Mouse (Mus musculus) heart, adult 2 months (tissue): ENCODE data around the gene Kat2b. TPM values are rescaled to one million over a fixed set of nuclear protein-coding genes. Genes with fewer than 3 reads are reported as not detected.
"Not testable (repeated sequence)": the region's sequence is repeated elsewhere in the genome, so short reads cannot be mapped to it uniquely, and the experiment has no call there.

Experiments
- DNase-seq, 2 experiments: peaks; one replicate each; pipeline ENCODE4 v3.0.0; 2021
- H3K27ac ChIP-seq: fragments of 200-600 bp; 2 replicates; pipeline ENCODE4 v1.8.1; 2022
- H3K27me3 ChIP-seq: fragments of 200-500 bp; 2 replicates; pipeline ENCODE4 v1.6.1; 2012; ENCODE audit warnings: mild to moderate bottlenecking, low read length, inconsistent platforms, mixed read lengths; ENCODE audit not compliant: control insufficient read depth, insufficient read depth
- H3K36me3 ChIP-seq: fragments of 200-500 bp; 2 replicates; pipeline ENCODE4 v1.6.1; 2012; ENCODE audit warnings: low read length, inconsistent platforms; ENCODE audit not compliant: control insufficient read depth, insufficient read depth
- H3K4me1 ChIP-seq: fragments of 200-500 bp; 2 replicates; pipeline ENCODE4 v1.6.1; 2011; ENCODE audit warnings: low read length; ENCODE audit not compliant: control insufficient read depth, insufficient read depth
- H3K4me3 ChIP-seq: fragments of 200-600 bp; 2 replicates; pipeline ENCODE4 v1.8.1; 2022
- H3K79me2 ChIP-seq: fragments of 200-500 bp; replicated peaks from 2 replicates; pipeline ENCODE4 v1.6.1; 2012; ENCODE audit warnings: mild to moderate bottlenecking, inconsistent platforms, low read length, moderate library complexity, mixed read lengths; ENCODE audit not compliant: control insufficient read depth, insufficient read depth
- H3K9ac ChIP-seq: fragments of 200-500 bp; 2 replicates; pipeline ENCODE4 v1.6.1; 2012; ENCODE audit warnings: low read depth, mild to moderate bottlenecking, control low read depth, inconsistent platforms, low read length, mixed read lengths
- CTCF ChIP-seq: fragments of 200-600 bp; IDR thresholded peaks from 2 replicates; pipeline ENCODE4 v1.8.1; 2022; ENCODE audit warnings: antibody characterized with exemption, mild to moderate bottlenecking, moderate library complexity
- EP300 ChIP-seq: fragments of 200-500 bp; IDR thresholded peaks from 2 replicates; pipeline ENCODE4 v1.6.1; 2011; ENCODE audit warnings: low read depth, low read length, control low read depth; ENCODE audit not compliant: insufficient read depth
- POLR2A ChIP-seq: fragments of 200-500 bp; IDR thresholded peaks from 2 replicates; pipeline ENCODE4 v1.6.1; 2011; ENCODE audit warnings: mild to moderate bottlenecking, low read depth, low read length, control low read depth; ENCODE audit not compliant: insufficient read depth
- WGBS: fragments of 180-500 bp; shearing (Covaris S2); methylation state at CpG from one replicate; pipeline ENCODE4 v1.1.7; 2018; 5-methylcytosine and 5-hydroxymethylcytosine counted together
- intact Hi-C: fragments of 180-260 bp; cut with DNase I; formaldehyde crosslinking; loops from one replicate; pipeline ENCODE4 v1.15.1; 2025
- polyA plus RNA-seq: library from polyadenylated mRNA; depleted of rRNA; stranded (reverse); fragments of >200 nt; gene quantifications from 2 replicates; pipeline ENCODE4 v1.2.3, GENCODE M21; 2012
- total RNA-seq, 2 experiments: library from RNA; stranded (reverse); gene quantifications; 2 replicates each; pipeline ENCODE4 v1.2.3; 2021

The Kat2b gene
- total and polyA plus RNA-seq, 3 experiments, result 20.0 to 82.9 (median 78.7) TPM

GRCm38 (mm10) chr17:53598571-53598970 is 31.9 kb downstream of the Kat2b start:
- TF ChIP-seq POLR2A, result no peak
- no peak for TF ChIP-seq EP300
- TF ChIP-seq CTCF, result no peak
- Histone ChIP-seq H3K4me1 (peaks cover 12% of the 10 kb centered on the region), H3K27me3 (no peaks in the 10 kb centered on the region), H3K36me3 (peaks cover 8% of the 10 kb centered on the region), H3K4me3 (no peak overlapping the region), H3K79me2 (peaks cover 5% of the 10 kb centered on the region; the same call in 1 of the 2 replicates), H3K9ac (no peak overlapping the region), H3K27ac (no peak overlapping the region)
- DNase-seq, result no peak
- WGBS, result 97% methylated on average over 4 of the region's 4 CpGs
- intact Hi-C loops, result no loop called here

- H3K27me3 ChIP-seq, H3K4me3 ChIP-seq, H3K9ac ChIP-seq, intact Hi-C loops, H3K4me1 ChIP-seq, H3K36me3 ChIP-seq, H3K27ac ChIP-seq, H3K79me2 ChIP-seq, DNase-seq: not testable (repeated sequence)
- no CpG with 5 or more reads among the region's 7 CpGs for WGBS
Observed at GRCm38 (mm10) chr17:53603236-53603635, 36.6 kb downstream of the Kat2b start.

- H3K4me3 ChIP-seq, H3K4me1 ChIP-seq: not testable (repeated sequence)
Observed at GRCm38 (mm10) chr17:53606082-53606481, 39.4 kb downstream of the Kat2b start.

GRCm38 (mm10) chr17:53608924-53609323 is 42.3 kb downstream of the Kat2b start:
- H3K79me2 ChIP-seq, DNase-seq, intact Hi-C loops, H3K27me3 ChIP-seq, H3K4me3 ChIP-seq, H3K9ac ChIP-seq, H3K27ac ChIP-seq, H3K36me3 ChIP-seq, H3K4me1 ChIP-seq: not testable (repeated sequence)
- no CpG with 5 or more reads among the region's 7 CpGs for WGBS

More at GRCm38 (mm10) chr17:53606082-53606481, 39.4 kb downstream of the Kat2b start:
- H3K27me3 ChIP-seq, H3K27ac ChIP-seq, intact Hi-C loops, DNase-seq, H3K79me2 ChIP-seq, H3K9ac ChIP-seq, H3K36me3 ChIP-seq: not testable (repeated sequence)
- WGBS, result no CpG with 5 or more reads among the region's 7 CpGs

- TF ChIP-seq EP300 (no peak), CTCF (peak; percentile 15)
- H3K27me3 ChIP-seq, result no peaks in the 10 kb centered on the region
- H3K4me3 ChIP-seq, result no peak overlapping the region
- H3K27ac ChIP-seq, result no peak overlapping the region
- H3K79me2 ChIP-seq, result no peaks in the 10 kb centered on the region; the same call in 1 of the 2 replicates
- no peak for DNase-seq
- no peak overlapping the region for H3K9ac ChIP-seq
- intact Hi-C loops, result no loop called here
- 97% methylated on average over 6 of the region's 6 CpGs for WGBS
- H3K4me1 ChIP-seq, result peaks cover 3% of the 10 kb centered on the region
- H3K36me3 ChIP-seq, result peaks cover 2% of the 10 kb centered on the region; the same call in 1 of the 2 replicates
Observed at GRCm38 (mm10) chr17:53617295-53617957, 50.8 kb downstream of the Kat2b start.

- 96% methylated on average over 7 of the region's 7 CpGs for WGBS
- intact Hi-C loops, result no loop called here
Observed at GRCm38 (mm10) chr17:53618369-53618768, 51.7 kb downstream of the Kat2b start.

More at GRCm38 (mm10) chr17:53618369-53618768, 51.7 kb downstream of the Kat2b start:
- Histone ChIP-seq H3K36me3 (peaks cover 2% of the 10 kb centered on the region; the same call in 1 of the 2 replicates), H3K79me2 (no peaks in the 10 kb centered on the region; the same call in 1 of the 2 replicates), H3K4me1 (peaks cover 3% of the 10 kb centered on the region), H3K27ac (no peak overlapping the region), H3K27me3 (no peaks in the 10 kb centered on the region), H3K9ac (no peak overlapping the region), H3K4me3 (no peak overlapping the region)
- DNase-seq, result no peak
- TF ChIP-seq CTCF (no peak), EP300 (no peak), POLR2A (no peak)
